Mouse (Mus musculus) CH12.LX (cell line): ENCODE measurements around the gene Cwc25. TPM values are rescaled to one million over a fixed set of nuclear protein-coding genes. Genes with fewer than 3 reads are reported as not detected.
A peak's percentile ranks its signal among the peaks of the same experiment; 100 is the strongest.

Experiments used
- DNase-seq: peaks from one replicate; pipeline ENCODE4 v3.0.0-alpha.2; 2013; ENCODE audit errors: extremely low read depth
- H3K27ac ChIP-seq: 2 replicates; pipeline ENCODE4 v1.5.1; 2012; ENCODE audit warnings: low read depth, mild to moderate bottlenecking, control low read depth, moderate library complexity; ENCODE audit not compliant: insufficient read depth
- H3K27me3 ChIP-seq: replicated peaks from 2 replicates; pipeline ENCODE3; 2012; ENCODE audit warnings: inconsistent platforms
- H3K36me3 ChIP-seq, 2 experiments: replicated peaks in 1 of 2; 2 replicates each; pipeline versions ENCODE3 to v1.6.1; 2012; ENCODE audit warnings: inconsistent platforms in 1 of 2, low read length in 1 of 2, mild to moderate bottlenecking in 1 of 2, mixed read lengths in 1 of 2, moderate library complexity in 1 of 2; ENCODE audit not compliant: control insufficient read depth in 1 of 2, insufficient read depth in 1 of 2
- H3K4me1 ChIP-seq, 2 experiments: 2 replicates each; pipeline ENCODE4 v1.6.1; 2012; ENCODE audit warnings: inconsistent platforms in 1 of 2, moderate library complexity in 1 of 2; ENCODE audit not compliant: insufficient read depth in 2 of 2, control insufficient read depth in 1 of 2
- H3K4me2 ChIP-seq: 2 replicates; pipeline ENCODE4 v1.6.1; 2012; ENCODE audit warnings: low read depth, mild to moderate bottlenecking, control low read depth; ENCODE audit not compliant: poor library complexity, insufficient read depth, severe bottlenecking
- H3K4me3 ChIP-seq, 3 experiments: fragments of 150-350 bp in 1 of 3; sonication (generic) in 1 of 3; replicated peaks in 1 of 3; 2 replicates each; pipeline versions ENCODE3 to v1.5.1; 2011 to 2012; ENCODE audit warnings: low read depth in 2 of 3, low read length in 2 of 3, mild to moderate bottlenecking in 2 of 3, moderate library complexity in 2 of 3, control low read depth in 1 of 3, improper control_type of control experiment in 1 of 3, inconsistent platforms in 1 of 3, mixed read lengths in 1 of 3; ENCODE audit not compliant: poor library complexity in 1 of 3
- H3K79me2 ChIP-seq: replicated peaks from 2 replicates; pipeline ENCODE4 v1.6.1; 2012; ENCODE audit warnings: mild to moderate bottlenecking, moderate library complexity; ENCODE audit not compliant: control insufficient read depth, poor library complexity, insufficient read depth, severe bottlenecking; ENCODE audit errors: extremely low read depth
- H3K9ac ChIP-seq: 2 replicates; pipeline ENCODE4 v1.6.1; 2012; ENCODE audit warnings: low read depth, mild to moderate bottlenecking, control low read depth, moderate library complexity; ENCODE audit not compliant: insufficient read depth
- H3K9me3 ChIP-seq: replicated peaks from 2 replicates; pipeline ENCODE3; 2012; ENCODE audit warnings: low read length, inconsistent platforms, mixed read lengths
- BHLHE40 ChIP-seq: IDR thresholded peaks from 2 replicates; pipeline ENCODE4 v1.6.1; 2011; ENCODE audit warnings: mild to moderate bottlenecking, low read depth, low read length, improper control_type of control experiment
- CHD1 ChIP-seq: IDR thresholded peaks from 2 replicates; pipeline ENCODE4 v1.6.1; 2012; ENCODE audit warnings: low read depth, low read length, improper control_type of control experiment, inconsistent platforms
- CHD2 ChIP-seq: IDR thresholded peaks from 2 replicates; pipeline ENCODE4 v1.6.1; 2011; ENCODE audit warnings: low read length, improper control_type of control experiment
- E2F4 ChIP-seq: IDR thresholded peaks from 2 replicates; pipeline ENCODE4 v1.6.1; 2011; ENCODE audit warnings: low read depth, low read length, improper control_type of control experiment; ENCODE audit not compliant: insufficient replicate concordance
- ELF1 ChIP-seq: IDR thresholded peaks from 2 replicates; pipeline ENCODE4 v1.6.1; 2014; ENCODE audit warnings: low read depth, mild to moderate bottlenecking, inconsistent platforms, low read length, improper control_type of control experiment
- EP300 ChIP-seq: IDR thresholded peaks from 2 replicates; pipeline ENCODE4 v1.6.1; 2011; ENCODE audit warnings: low read length, improper control_type of control experiment
- ETS1 ChIP-seq: conservative IDR thresholded peaks from 2 replicates; pipeline ENCODE4 v1.6.1; 2012; ENCODE audit warnings: low read depth, mild to moderate bottlenecking, inconsistent platforms, low read length, improper control_type of control experiment, moderate library complexity
- GABPA ChIP-seq: IDR thresholded peaks from 2 replicates; pipeline ENCODE4 v1.6.1; 2012; ENCODE audit warnings: low read depth, low read length, improper control_type of control experiment, inconsistent platforms; ENCODE audit not compliant: insufficient replicate concordance
- HCFC1 ChIP-seq: IDR thresholded peaks from 2 replicates; pipeline ENCODE4 v1.6.1; 2012; ENCODE audit warnings: low read depth, mild to moderate bottlenecking, inconsistent platforms, low read length, improper control_type of control experiment
- IRF4 ChIP-seq: IDR thresholded peaks from 2 replicates; pipeline ENCODE4 v1.6.1; 2014; ENCODE audit warnings: low read depth, mild to moderate bottlenecking, inconsistent platforms, low read length, improper control_type of control experiment
- JUND ChIP-seq: conservative IDR thresholded peaks from 2 replicates; pipeline ENCODE4 v1.6.1; 2011; ENCODE audit warnings: low read depth, low read length, improper control_type of control experiment
- KAT2A ChIP-seq: IDR thresholded peaks from 2 replicates; pipeline ENCODE4 v1.6.1; 2012; ENCODE audit warnings: low read length, improper control_type of control experiment, inconsistent platforms; ENCODE audit not compliant: insufficient replicate concordance
- MAX ChIP-seq: IDR thresholded peaks from 2 replicates; pipeline ENCODE4 v1.6.1; 2011; ENCODE audit warnings: low read length, improper control_type of control experiment
- MAZ ChIP-seq: IDR thresholded peaks from 2 replicates; pipeline ENCODE4 v1.6.1; 2012; ENCODE audit warnings: low read depth, mild to moderate bottlenecking, inconsistent platforms, low read length, improper control_type of control experiment, moderate library complexity
- MEF2A ChIP-seq: IDR thresholded peaks from 2 replicates; pipeline ENCODE4 v1.6.1; 2014; ENCODE audit warnings: low read depth, mild to moderate bottlenecking, inconsistent platforms, low read length, improper control_type of control experiment, borderline replicate concordance
- MXI1 ChIP-seq: IDR thresholded peaks from 2 replicates; pipeline ENCODE4 v1.6.1; 2011; ENCODE audit warnings: mild to moderate bottlenecking, low read depth, low read length, improper control_type of control experiment
- MYC ChIP-seq: IDR thresholded peaks from 2 replicates; pipeline ENCODE4 v1.6.1; 2011; ENCODE audit warnings: low read depth, mild to moderate bottlenecking, improper control_type of control experiment, low read length
- NELFE ChIP-seq: IDR thresholded peaks from 2 replicates; pipeline ENCODE4 v1.6.1; 2011; ENCODE audit warnings: low read depth, low read length, improper control_type of control experiment
- NRF1 ChIP-seq: IDR thresholded peaks from 2 replicates; pipeline ENCODE4 v1.6.1; 2014; ENCODE audit warnings: low read depth, mild to moderate bottlenecking, inconsistent platforms, low read length, improper control_type of control experiment, moderate library complexity
- POLR2A ChIP-seq: IDR thresholded peaks from 2 replicates; pipeline ENCODE4 v1.6.1; 2011; ENCODE audit warnings: low read depth, mild to moderate bottlenecking, improper control_type of control experiment, low read length
- POLR2AphosphoS2 ChIP-seq: IDR thresholded peaks from 2 replicates; pipeline ENCODE4 v1.6.1; 2011; ENCODE audit warnings: low read depth, low read length, improper control_type of control experiment
- RAD21 ChIP-seq: IDR thresholded peaks from 2 replicates; pipeline ENCODE4 v1.6.1; 2011; ENCODE audit warnings: low read depth, mild to moderate bottlenecking, low read length, improper control_type of control experiment, moderate library complexity
- SIN3A ChIP-seq: IDR thresholded peaks from 2 replicates; pipeline ENCODE4 v1.6.1; 2012; ENCODE audit warnings: low read length, improper control_type of control experiment, inconsistent platforms
- TBP ChIP-seq: conservative IDR thresholded peaks from 2 replicates; pipeline ENCODE4 v1.6.1; 2011; ENCODE audit warnings: low read depth, low read length, improper control_type of control experiment
- TCF12 ChIP-seq: IDR thresholded peaks from 2 replicates; pipeline ENCODE4 v1.6.1; 2014; ENCODE audit warnings: low read depth, mild to moderate bottlenecking, inconsistent platforms, low read length, improper control_type of control experiment
- USF1 ChIP-seq: IDR thresholded peaks from 2 replicates; pipeline ENCODE4 v1.6.1; 2014; ENCODE audit warnings: low read depth, mild to moderate bottlenecking, inconsistent platforms, low read length, improper control_type of control experiment
- USF2 ChIP-seq: conservative IDR thresholded peaks from 2 replicates; pipeline ENCODE4 v1.6.1; 2011; ENCODE audit warnings: low read depth, low read length, improper control_type of control experiment
- ZMIZ1 ChIP-seq: IDR thresholded peaks from 2 replicates; pipeline ENCODE4 v1.6.1; 2012; ENCODE audit warnings: low read depth, mild to moderate bottlenecking, inconsistent platforms, low read length, improper control_type of control experiment
- dilution Hi-C: fragments of 300-500 bp; cut with MboI; formaldehyde crosslinking; loops from 2 replicates; pipeline ENCODE4 v1.14.3; 2020; ENCODE audit warnings: low sequenced_read_pairs; ENCODE audit not compliant: extremely low pct_unique_long_range_greater_than_20kb, extremely low pct_ligation_motif_present
- in situ Hi-C: fragments of 300-500 bp; cut with MboI; formaldehyde crosslinking; loops from 3 replicates; pipeline ENCODE4 v1.14.3; 2019; ENCODE audit warnings: low sequenced_read_pairs, low pct_ligation_motif_present, low pct_unique_long_range_greater_than_20kb, mixed read lengths
- polyA plus RNA-seq: library from polyadenylated mRNA; unstranded; fragments of >175 nt; gene quantifications from 2 replicates; pipeline ENCODE4 v1.2.1, GENCODE M21; 2012; ENCODE audit warnings: low read depth; ENCODE audit not compliant: insufficient read length
- total RNA-seq, 2 experiments: library from RNA; depleted of rRNA; stranded (reverse); fragments of 300-350 nt in 1 of 2; fragments of >200 nt in 1 of 2; gene quantifications; 2 replicates each; pipeline ENCODE4 v1.2.3; 2012 to 2014

The Cwc25 gene
- total RNA-seq (2012; rRNA removed) (16.7 and 17.3 TPM in 2 replicates), total RNA-seq (2014; rRNA removed) (19.3 and 19.6 TPM in 2 replicates), polyA plus RNA-seq (21.5 and 21.7 TPM in 2 replicates)

- peak within 1 kb of the TSS; percentile 75 for H3K27ac ChIP-seq
- H3K9me3 ChIP-seq, result peaks cover 2% of the 10 kb centered on the region
- no peaks in the 10 kb centered on the region for H3K27me3 ChIP-seq
- in situ Hi-C loops, result no loop called here
- peak within 1 kb of the TSS; percentile 71 to 93 (median 90) for H3K4me3 ChIP-seq
- H3K4me2 ChIP-seq, result peak within 1 kb of the TSS; percentile 99
- H3K36me3 ChIP-seq, result peaks cover 24 to 39% of the 10 kb centered on the region in 2 experiments
- H3K79me2 ChIP-seq, result peaks cover 17% of the 10 kb centered on the region
- H3K4me1 ChIP-seq, result peaks cover 10 to 18% of the 10 kb centered on the region in 2 experiments
- dilution Hi-C loops, result no loop called here
- DNase-seq, result peak; percentile 99
- peak within 1 kb of the TSS; percentile 98 for H3K9ac ChIP-seq
- TF ChIP-seq E2F4 (peak; percentile 88; the same call in 1 of the 2 replicates), MEF2A (peak; percentile 86), IRF4 (peak; percentile 81; the same call in 1 of the 2 replicates), MAZ (0 out of 2 replicates have a peak, but pooled peaks have one; percentile 34), NELFE (peak; percentile 86), NRF1 (peak; percentile 47; the same call in 1 of the 2 replicates), CHD2 (no peak; the same call in 1 of the 2 replicates), BHLHE40 (no peak; the same call in 1 of the 2 replicates), JUND (0 out of 2 replicates have a peak, but pooled peaks have one; percentile 67), KAT2A (peak; percentile 95), TCF12 (peak; percentile 87), USF1 (peak; percentile 76), TBP (peak; percentile 92), EP300 (no peak), RAD21 (no peak), USF2 (peak; percentile 69), ZMIZ1 (peak; percentile 61; the same call in 1 of the 2 replicates), POLR2AphosphoS2 (no peak), MYC (no peak), HCFC1 (peak; percentile 97), GABPA (peak; percentile 97), CHD1 (no peak), ELF1 (peak; percentile 99), ETS1 (peak; percentile 82), SIN3A (peak; percentile 100), POLR2A (peak; percentile 94), MXI1 (peak; percentile 84), MAX (peak; percentile 72; the same call in 1 of the 2 replicates)
These were observed at the start of gene Cwc25 for GRCm38 (mm10) chr11:97766154-97766881. Gene Cwc25 (minus strand): TSS chr11:97766556.
